Mouse (Mus musculus) layer of hippocampus, postnatal 14 days (tissue): ENCODE results near the gene Irf2bp2. TPM values are rescaled to one million over a fixed set of nuclear protein-coding genes. Genes with fewer than 3 reads are reported as not detected.
"Not testable (repeated sequence)": the region's sequence is repeated elsewhere in the genome, so short reads cannot be mapped to it uniquely, and the experiment has no call there.

Experiments used
- DNase-seq, 2 experiments: peaks; one replicate each; pipeline ENCODE4 v3.0.0; 2021 to 2022; ENCODE audit warnings: low spot score in 2 of 2, mixed read lengths in 1 of 2
- total RNA-seq, 2 experiments: library from RNA; stranded (reverse); gene quantifications; 2 replicates each; pipeline ENCODE4 v1.2.3; 2021

Gene Irf2bp2
- total RNA-seq, 2 experiments from 2014 or later = 57.1 to 61.7 TPM

DNA sequence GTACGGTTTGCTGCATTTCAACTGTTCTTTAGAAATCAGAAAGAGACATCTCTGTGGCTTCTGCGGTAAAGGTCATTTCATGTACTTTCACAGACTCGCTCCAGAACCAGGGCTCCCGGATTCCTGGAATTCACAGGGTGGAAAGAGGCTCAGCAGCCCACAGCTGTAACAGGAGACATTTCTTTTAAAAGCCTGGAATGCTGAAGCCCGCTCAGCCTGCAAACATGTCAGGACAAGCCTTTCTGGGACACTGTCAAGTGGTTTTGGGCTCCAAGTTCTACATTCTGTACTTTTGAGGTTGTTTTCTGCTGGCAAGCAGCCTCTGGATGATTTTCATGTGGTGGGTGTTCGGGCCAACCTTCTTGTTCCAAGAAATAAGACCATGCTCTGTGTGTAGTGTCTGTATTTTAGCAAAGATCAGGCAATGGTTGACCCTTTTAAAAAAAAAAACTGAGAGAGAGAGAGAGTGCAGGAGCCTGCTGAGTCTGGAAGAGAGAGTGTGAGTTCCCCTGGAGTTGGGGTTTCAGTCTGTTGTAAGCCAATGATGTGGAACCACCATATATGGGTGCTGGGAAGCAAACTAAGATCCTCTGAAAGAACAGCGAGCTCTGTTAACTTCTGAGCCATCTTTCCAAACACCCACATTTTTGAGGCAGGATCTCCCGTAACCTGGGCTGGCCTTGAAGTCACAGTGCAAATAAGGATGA, 9.6 kb upstream of the Irf2bp2 start:
- no peak for DNase-seq

DNA sequence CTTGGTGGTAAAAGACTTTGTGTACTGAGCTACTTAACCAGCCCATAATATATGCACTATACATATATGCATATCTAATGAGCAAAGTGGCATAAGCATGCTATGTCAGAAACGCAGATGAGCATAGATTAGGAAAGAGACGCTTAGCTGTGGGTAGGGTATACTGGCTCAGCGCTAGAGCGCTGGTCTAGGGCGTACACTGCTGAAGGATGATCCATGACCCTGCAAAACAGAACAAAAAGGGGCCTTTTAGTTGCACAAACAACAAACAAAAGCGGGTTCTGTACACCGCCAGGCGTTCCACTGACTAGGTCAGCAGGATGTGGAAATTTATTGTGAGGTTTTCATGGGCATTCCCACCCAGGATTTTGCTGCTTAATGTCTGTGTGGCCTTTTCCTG, 8.9 kb upstream of the Irf2bp2 start:
- no peak for DNase-seq

- DNase-seq = no peak
These were observed 7.5 kb upstream of the Irf2bp2 start for GRCm38 (mm10) chr8:126601325-126601724.

DNA sequence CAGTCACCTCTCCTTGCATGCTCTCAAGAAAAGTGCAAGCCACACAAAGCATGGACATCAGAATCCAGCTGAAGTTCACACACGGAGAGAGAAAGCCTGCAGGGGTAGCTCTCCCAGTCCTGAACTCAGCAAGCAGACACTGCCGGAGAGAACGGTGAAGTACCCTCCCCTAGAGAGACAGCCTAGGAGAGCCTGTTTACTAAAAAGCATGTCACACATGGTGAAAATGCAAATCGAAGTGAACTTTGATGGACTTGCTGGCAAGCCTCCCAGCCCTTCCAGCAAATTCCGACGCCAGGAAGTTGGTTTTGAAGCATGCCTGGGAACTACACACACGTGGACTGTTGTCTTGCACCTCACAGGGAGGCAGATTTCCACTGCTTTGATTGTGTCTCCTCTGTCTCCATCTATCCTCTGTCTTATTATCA, 7.0 kb upstream of the Irf2bp2 start:
- no peak for DNase-seq

GRCm38 (mm10) chr8:126600388-126600787, 6.6 kb upstream of the Irf2bp2 start:
- DNase-seq = not testable (repeated sequence)

GRCm38 (mm10) chr8:126599297-126599696, 5.5 kb upstream of the Irf2bp2 start:
- no peak for DNase-seq

DNA sequence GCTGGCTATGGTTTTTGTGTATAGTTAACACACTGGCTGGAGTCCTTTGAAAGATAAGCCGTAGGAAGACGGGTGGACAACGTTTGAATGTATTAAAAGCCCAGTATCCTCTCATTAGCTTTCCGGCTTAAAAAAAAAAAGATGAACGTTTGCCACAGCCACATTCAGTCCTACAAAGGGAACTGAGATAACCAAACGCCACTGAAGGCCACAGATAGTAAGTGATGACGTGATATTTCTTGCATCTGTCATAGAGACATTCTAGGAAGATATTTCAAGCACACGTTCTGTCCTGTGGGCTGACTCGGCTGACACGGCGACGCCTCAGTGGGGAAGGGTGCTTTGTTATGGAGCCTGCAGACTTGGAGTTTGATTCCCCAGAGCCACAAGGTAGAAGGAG, 4.4 kb upstream of the Irf2bp2 start:
- DNase-seq = no peak

DNA sequence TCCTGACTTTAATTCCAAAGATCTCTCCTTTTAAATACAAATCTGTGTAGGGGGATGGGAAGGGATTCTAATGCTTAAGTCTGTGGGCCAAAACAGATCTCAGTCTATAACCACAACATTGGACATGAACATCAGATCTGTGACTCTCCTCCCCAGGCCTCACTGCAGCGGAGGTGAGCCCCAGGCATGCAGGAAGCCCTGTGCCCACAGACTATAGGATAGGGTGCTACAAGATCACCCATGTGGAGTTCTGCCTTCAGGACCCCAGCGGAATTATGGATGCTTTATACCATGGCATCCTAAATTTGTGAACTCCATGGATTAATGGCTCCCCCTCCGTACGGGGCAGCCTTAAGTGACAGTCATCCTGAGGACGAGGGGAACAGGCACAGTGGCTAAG, 2.9 kb upstream of the Irf2bp2 start:
- no peak for DNase-seq

DNA sequence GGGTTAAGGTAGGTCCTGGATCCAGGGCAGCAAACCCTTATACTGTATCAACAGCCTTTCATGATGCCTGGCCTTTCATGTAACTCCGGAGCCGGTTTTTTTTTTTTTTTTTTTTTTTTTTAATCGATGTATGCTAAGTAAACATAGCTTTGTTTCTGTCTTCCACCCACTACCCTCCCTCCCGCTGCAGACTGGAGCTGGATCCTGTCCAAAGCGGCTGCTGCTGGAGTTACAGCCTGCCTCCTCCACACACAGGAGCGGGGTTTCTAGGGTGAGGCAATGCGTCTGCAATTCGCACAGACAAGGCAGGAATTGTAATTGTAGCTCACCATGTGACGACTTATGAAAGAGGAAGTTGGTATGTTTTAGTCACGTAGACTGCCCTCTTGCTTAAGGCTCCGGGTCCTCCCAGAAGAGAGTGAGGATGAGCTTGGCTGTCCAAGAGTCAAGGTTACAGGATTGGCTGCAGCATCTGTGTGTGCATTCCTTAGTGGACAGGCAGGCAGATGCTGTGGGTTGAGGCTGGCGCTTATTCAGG, 2.4 kb upstream of the Irf2bp2 start:
- DNase-seq = peak; percentile 76 to 86

- DNase-seq = peak; percentile 78 to 79
These were observed 1.6 kb upstream of the Irf2bp2 start for GRCm38 (mm10) chr8:126595204-126596061.

- DNase-seq = peak; percentile 96 to 98
These were observed 755 bp upstream of the Irf2bp2 start for GRCm38 (mm10) chr8:126594481-126595000.

DNA sequence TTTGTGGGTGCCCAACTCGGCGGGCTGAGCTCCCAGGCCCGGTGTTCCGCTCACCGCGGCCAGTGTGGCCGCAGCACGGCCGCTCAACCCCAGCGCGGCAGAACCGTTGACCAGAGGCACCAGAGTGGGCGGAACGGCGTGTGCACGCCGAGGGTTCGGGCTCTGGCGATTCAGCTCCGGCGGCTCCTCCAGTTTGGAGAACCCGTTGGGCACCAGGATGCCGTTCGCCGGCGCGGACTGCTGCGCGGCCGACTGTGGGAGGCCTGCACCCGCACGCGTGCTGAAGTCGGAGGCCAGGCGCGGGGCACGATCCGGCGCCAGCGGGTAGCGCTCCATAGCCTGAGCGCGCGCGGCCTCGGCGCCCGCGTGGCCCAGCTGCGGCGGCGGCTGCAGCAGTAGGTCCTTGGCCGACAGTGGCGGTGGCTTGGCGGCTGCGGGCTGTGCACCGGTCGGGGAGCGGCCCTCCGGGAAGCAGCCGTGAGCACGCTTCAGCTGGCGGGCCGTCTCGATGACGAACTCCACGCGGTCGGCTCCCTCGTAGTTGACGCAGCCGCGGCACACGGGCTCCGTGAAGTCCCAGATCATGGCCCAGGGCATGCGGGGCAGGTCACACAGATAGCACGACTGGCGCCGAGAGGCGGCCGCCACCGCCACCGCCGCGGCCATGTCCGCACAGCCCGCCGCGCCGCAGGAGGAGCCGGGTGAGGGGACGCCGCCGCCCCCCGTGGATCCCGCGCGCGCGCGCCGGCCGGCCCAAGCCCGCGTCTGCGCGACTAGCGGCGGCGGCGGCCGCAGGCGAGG, 815 bp downstream of the Irf2bp2 start:
- DNase-seq = peak; percentile 18 to 64

DNA sequence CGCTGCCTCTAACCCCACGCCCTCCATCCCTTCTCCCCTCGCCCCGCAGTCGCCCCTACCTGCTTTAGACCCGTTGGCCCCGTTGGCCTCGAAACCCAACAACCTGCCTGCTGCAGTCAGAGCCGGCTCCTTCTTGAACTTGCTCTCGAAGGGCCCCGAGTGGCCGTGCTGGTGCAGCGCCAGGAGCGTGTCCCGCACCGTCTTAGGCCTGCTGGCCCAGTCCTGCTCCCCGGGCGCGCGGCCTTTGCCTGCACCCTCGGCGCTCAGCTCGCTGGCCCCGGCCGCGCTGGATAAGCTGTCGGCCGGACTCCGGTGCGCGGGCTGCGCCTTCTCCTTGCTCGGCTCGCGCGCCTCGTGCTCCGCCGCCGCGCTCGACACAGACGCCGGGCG, 1.4 kb downstream of the Irf2bp2 start:
- peak in 1 of 2 experiments; percentile 37 for DNase-seq

DNA sequence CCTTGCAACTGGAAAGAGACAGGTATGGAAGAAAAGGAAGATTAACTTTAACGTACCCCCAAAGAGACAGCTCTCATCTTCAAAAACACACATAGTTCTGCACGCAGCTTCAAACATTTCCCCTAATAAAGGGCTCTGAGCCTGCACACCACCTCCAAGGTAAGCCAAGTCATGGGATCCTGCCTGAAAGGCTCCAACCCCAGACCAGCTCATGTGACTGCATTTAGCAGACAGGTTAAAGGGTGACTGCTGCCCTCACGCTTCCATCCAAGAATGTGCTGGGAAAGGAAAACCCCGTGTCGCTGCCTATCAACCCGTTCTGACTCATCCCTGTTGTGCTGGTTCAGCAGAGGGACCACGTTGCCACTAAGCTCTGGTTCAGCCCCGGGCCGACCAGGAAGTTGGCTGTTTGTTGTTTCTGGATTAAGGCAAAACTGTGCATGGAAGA, 1.9 kb downstream of the Irf2bp2 start:
- peak; percentile 51 to 54 for DNase-seq

DNA sequence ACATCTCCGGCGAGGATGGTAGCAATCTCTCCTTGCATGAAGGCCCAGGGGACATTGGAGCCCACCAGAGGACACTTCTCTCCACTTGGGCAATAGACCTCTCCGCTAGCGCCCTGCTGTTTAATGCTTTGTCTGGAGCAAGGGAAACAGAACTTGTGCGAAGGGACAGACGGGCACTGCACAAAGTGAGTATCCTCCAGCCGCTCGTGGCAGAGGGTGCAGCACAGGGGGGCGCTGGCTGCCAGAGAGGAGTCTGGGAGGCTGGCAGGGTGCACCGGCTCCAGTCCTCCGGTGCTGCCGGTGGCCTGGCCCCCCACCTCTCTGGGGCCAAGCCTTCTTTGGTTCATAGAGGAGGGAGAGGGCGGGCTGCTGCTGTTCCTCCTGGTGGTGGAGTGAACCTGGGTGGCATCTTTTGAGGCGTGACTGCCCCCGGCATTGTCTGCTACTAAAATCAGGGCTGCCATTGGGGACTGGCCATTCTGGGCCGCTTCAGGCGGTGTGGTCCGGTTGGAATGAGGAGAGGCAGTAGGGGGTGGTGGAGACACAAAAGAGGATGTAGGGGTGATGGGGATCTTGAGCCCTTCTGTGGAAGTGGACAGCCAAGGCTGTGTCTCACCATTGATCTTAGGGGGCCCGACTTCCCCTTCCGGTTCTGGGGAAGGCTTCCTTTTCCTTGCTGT, 2.5 kb downstream of the Irf2bp2 start:
- peak; percentile 55 to 72 for DNase-seq

GRCm38 (mm10) chr8:126590599-126590998, 3.2 kb downstream of the Irf2bp2 start:
- no peak for DNase-seq

GRCm38 (mm10) chr8:126590024-126590529, 3.7 kb downstream of the Irf2bp2 start:
- DNase-seq = peak in 1 of 2 experiments; percentile 43

DNA sequence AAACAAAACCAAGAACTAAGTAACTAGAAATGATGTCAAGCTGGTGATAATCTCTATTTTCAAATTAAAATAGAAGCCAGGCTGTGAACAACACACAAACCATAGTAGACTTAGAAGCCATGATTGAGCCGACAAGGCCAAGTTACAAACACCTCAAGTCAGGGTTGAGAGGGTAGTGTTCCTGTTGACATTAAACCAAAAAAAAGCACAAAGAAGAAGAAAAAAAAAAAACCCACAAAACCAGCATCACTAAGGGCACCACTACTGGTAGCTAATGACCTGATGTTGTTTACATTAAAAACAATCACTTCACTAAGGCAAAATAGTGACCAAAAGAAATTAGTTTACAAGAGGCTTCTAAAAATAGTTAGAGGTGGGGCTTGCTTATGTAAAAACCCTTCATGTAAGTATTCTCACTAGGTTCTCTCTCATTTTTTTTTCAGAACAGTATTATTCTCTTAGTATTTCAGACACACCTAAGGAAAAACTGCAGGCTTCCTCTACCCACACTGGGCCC, 4.2 kb downstream of the Irf2bp2 start:
- DNase-seq = no peak

DNA sequence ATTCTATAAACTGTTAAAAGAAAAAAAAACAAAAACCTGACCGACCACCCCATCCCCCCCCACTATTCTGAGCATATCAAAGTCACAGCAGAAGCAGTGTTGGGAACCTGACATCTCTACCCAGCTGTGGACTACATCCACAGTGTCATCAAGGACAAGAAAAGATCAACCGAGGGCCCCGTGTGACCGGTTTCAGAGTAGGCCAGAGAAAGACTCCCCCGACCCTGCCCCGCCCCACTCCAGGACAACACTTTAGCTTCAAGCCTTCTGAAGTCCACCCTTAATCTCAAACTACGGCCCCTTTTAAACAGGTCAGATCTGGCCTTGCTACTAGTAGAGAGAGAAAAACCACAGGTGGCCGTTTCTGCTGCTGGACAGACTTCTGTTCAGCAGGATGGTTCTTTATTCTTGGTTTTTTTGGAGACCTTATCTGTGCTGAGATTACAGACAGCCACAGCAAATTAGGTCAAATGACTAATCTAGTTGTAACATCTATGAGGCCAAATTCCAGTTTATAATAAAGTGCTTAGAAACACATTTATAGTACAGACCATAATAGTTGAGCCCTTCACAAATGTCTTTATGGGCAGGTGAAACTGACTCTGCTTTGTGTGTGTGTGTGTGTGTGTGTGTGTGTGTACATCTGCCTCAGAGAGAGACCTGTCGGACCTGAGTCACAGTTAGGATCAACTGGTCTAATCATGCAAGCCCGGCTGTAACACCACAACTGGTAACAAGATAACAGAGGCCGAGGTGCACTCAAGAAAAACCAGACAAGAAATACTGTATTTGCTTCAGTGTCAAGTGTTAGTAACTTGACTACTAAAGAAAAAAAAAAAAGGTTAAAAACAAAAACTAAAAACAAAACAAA, 4.9 kb downstream of the Irf2bp2 start:
- DNase-seq = no peak
